Mouse (Mus musculus) spleen, adult 12 weeks (tissue): Measurements from ENCODE around the gene Dok4.
A peak's percentile ranks its signal among the peaks of the same experiment; 100 is the strongest.
"Not testable (repeated sequence)": the region's sequence is repeated elsewhere in the genome, so short reads cannot be mapped to it uniquely, and the experiment has no call there.

ENCODE experiments used
- DNase-seq: peaks from one replicate; pipeline ENCODE4 v3.0.0; 2022; ENCODE audit warnings: low spot score

Dok4 gene

DNA sequence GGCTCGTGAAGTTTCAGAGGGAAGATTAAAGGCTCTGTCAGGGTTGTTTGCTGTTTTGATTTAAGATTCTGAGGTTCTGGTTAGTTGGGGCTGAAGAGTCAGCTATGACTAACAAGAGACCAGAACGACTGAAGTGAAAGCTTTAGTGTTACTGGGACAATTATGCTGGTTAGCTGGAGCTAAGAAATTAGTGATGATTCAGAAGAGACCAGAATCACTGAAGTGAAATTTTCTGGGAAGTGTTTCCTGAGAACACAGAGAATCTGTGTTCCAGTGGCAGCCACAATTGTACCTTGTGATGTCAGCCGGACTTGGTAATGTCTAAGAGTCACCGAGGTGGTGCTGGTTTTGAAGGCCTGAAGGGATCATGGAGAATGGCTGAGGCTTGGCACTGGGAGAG is 4.6 kb upstream of the Dok4 start:
- no peak for DNase-seq

DNA sequence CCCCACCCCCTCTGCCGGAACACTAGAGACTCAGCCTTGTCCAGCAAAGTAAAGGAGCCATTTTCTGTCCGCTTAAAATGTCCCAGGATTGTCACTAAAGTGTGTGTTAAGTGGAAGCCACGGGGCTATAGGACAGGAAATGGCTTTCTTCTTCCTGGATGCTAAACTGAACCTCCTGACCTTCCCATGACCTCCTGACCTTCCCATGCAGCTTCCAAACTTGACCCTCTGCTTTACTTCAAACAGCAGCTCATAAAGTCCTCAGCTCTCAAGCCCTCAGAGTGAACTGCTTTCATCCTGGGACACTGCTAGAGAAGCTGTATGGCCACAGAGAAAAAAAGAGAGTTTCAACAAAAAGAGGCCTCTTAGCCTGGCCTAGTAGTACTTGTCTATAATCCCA is 690 bp upstream of the Dok4 start:
- no peak for DNase-seq

DNA sequence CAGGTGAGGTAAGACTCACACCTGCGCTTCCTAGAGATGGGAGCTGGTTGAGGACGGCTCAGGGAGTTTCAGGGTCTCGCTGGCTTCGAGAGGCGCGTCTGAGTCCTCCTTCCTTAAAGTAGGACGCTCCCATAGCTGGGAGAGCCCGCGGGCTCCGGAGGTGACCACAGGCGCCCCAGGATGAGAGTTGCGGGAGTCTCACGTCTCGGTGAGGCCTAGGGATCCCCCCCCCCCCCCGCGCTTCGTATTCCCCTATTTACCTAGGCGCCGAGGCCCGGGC is 319 bp downstream of the Dok4 start:
- DNase-seq, result no peak

DNA sequence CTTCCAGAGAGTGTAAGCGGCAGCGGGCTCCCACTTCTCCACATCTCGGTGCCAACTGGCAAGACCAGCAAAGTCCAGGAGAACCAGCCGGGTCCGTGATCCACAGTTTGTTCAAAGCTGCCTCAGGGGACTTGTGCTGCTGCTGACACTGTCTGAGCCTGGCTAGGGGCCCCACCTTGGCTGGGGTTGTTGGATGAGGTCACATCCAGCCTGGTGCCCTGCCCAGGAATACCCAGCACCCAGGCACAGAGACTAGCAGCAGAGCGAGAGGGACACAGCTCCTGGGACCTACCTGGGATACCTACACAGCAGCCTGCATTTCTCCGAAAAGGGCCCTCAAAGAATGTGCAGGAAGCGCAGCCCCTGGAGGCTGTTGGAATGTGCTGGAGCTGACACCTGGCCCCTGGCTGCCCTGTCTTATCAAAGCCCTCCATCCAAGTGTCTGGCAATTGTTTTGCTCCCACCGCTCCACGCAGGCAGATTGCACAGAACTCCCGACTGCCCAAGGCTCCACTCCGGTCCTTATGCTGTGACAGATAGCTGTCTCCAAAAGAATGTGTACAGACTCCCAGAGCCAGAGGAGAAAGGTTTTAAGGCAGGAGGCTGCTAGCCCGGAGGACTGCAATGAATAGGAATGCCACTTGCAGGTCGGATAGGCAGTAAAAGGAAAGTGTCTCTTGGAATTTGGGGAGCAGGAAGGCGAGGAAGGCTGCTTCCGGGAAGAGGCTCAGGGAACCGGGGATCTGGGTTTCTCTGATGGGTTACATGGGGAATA is 847 bp downstream of the Dok4 start:
- DNase-seq, result no peak

DNA sequence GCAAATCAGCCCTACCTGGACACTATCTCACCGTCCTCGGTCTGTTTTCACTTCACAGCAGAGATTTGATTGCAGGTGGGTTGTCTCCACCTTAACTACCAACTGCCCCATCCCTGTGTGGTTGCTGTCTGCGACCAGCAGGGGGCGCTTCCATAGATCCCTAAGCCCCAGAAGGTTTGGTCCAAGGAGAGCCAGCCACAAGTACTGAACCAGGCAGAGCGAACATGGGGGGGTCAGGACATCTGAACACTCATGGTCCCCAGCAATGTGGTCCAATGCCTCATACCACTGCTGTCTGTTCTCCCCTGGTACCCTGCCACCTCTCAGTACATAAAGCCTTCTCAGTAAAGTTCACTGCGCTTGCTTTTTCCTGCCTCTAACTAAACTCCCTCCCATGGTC is 1.8 kb downstream of the Dok4 start:
- DNase-seq, result peak; percentile 69

DNA sequence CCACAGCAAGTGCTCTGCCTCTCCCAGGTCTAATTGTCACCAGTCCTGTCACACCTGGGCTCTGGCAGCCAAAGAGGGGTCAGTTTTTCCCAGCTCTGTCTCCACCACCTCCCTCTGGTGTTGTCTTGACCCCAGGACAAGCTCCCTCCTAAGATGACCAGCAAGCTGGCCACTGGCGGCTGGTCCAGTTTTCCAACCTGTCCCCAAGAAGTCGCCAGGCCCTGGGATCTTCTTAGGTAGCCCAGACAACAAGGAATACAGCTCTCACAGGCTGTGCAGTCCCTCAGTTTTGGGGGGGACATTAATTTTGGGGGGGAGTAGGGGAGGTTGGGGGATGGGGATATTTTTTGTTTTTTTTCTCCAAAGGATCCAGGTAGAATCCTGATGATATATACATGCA is 3.6 kb downstream of the Dok4 start:
- DNase-seq, result no peak

DNA sequence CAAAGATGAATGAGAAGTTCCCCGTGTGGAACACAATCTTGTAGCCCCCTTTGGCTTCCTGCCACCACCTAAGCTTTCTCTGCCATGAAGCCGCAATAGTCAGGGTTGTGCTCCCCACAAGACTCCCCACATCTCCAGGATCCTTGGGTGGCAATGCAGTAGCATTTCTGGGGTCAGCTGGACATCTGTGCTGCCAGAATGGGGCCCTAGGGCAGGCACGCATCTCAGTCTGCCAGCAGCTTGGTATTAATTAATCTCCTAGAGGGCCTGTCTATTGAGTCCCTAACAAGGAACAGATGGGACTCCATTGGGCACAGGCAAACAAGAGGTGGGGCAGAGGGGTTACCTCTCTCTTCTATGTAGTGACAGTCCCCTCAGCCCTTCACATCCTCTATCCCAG is 4.0 kb downstream of the Dok4 start:
- DNase-seq, result no peak

DNA sequence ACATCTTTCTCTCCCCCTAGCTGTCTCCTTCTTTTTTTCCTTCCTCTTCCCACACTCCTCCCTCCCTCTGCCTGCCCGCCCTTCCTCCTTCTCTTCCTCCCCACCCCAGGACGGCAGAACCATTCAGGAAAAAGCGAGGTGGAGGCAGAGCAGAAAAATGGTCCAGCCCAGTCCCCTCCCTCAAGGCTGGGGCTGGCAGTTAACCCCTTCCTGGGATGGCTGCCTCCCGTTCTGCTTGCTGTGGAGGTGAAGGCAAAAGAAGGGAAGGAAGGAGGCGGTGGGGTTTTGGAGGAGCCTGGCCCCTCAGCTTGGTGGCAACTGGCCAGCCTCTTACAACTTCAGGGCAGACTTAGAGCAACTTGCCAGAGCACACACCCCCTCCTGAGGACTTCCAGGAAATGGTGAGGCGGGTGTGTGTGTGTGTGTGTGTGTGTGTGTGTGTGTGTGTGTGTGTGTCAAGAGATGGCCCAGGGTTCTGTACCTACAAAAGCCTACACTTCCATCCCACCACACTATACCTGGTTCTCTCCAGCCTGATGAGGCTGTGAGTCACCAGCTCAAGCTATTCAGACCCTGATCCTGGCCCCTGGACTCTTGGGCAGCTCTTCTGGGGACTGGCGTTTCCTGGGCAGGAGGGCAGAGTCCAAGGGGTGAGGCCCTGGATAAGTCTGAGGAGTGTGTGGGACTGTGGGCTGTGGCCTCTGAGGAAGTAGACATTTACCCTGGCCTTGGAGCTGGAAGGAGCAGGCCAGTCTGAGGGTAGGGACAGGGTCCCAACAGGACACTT is 4.8 kb downstream of the Dok4 start:
- DNase-seq, result no peak

DNA sequence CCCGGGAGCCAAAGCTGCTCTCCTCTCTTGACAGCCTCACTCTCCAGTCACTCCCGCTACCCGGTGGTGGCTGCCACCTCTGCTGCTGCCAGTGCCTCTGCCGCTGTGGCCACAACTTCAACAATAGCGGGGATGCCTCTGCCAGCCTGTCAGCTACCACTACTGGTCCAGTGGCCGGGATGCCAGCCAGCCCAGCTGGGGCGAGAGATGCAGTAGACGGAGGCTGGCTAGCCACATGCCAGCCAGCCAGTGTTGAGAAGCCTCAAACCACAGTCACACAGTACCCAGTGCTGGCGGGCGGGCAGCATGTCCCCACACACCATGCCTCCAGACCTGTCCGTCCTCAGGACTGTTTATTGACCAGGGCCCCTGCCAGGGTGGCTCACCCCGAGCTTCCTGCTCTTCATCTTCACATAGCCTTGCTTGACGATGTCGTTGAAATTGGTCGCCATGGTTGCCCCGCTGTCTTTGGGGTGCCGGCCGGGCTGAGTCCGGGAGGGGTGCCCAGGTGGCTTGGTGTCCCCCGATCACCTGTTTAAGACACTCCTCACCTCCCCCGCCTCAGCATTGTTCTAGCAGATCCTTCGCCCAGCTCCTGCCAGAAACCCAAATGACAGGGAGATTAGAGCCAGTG is 5.5 kb downstream of the Dok4 start:
- DNase-seq, result no peak

DNA sequence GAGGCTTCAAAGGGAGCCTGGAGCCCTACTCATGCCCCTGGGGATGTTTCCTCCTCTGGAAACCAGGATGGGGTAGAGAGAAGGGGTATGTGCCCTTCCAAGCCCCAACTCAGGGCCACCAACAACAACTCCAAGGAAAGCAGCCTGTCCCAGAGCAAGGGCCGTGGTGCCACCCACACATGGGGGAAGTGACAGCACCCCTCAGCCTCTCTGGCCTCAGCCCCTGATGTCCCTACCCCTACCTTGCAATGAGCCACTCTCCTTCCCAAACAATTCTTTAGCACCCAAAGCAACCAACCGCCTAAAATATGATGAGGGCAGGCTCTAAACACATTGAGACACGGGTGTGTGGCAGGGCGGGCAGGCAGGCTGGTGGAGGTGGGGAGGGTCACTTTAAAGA is 6.1 kb downstream of the Dok4 start:
- DNase-seq, result no peak

DNA sequence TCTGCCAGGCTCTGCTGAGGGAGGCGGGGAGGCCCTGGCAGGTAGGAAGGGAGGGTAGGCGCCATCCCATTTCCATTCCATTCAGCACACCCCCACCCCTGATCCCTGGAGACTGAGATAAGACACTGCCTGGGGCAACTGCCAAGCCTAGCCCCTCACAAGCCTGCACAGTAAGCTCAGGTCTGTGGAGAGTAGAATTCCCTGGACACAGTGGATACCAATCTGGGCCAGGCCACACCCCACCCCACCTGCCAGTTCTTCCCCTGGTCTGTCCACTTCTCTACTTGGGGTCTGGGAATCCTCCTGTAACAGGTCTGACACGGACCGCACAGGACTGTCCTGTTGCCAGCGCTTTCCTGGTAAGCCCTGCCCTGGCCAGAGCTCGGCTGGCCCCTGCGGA is 7.0 kb downstream of the Dok4 start:
- no peak for DNase-seq

DNA sequence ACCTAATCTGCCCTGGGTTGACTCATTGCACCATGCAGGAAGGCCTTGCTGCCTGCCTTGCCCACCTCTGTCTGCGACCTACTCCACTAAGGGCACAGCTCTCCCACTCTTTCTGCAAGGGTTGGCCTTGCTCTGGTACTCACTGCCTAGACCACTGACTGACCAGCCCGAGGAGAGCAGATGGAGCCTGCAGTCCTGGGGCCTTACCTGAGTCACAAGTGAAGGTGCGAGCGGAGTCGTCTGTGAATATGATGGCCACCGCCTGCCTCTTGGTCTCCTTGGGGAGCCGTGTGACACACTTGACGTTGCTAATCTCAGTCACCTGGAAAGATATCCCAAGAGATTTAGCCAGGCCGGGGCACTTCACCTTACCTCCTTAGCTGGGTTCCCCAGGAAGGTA is 9.2 kb downstream of the Dok4 start:
- DNase-seq, result no peak

DNA sequence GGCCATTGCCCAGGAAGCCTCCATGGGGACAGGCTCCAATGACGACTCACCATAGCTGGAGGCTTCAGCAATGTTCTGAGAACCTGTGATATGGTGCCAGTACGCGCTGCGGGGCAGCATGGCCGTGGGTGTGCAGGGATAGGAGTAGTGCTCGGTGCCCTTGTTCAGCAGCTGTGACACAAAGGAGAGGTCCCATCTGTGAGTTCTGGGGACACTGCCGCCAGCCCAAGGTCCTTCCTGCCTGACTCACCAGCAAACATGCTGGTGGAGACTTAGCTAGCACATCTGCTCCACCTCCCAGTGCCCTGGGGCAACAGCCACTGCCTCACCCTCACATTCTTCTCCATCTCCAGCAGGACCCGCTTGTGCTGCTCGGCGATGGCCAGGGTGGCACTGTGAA is 10.8 kb downstream of the Dok4 start:
- no peak for DNase-seq

DNA sequence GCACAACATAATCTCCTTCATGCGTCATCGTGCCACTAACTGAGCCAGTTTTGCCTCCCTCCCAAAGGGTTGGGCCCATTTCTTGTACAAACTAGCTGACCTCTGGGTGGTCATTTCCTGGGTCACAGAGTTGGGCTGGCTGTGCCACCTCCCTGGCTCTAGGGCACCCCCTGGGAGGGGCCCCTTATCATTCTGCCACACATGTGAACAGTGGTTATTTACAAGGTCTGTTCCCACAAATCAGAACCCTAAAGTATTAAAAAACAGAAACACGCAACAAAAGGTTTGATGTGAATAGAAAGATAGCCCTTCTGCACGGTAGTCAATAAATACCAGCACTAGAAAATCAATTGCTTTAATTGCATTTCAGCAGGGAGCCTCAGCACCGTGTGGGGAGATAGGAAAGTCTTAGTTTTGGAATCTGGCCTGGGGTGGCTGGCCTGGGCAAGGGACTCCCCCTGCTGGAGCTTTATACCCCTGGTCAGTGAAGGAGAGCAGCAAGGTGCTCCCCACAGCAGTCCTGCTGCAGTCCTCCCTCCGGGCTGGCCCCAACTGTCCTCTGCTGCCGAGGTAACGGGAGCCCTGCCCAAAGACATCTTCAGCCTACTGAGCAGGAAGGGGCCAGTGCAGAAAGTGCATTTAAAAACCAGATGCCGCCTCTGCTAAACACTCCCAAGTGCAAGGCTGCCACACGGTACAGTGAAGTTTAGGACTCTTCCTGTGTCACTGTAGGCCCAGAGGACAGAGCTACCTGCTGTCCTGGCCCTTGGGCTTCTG is 12.0 kb downstream of the Dok4 start:
- DNase-seq, result no peak

DNA sequence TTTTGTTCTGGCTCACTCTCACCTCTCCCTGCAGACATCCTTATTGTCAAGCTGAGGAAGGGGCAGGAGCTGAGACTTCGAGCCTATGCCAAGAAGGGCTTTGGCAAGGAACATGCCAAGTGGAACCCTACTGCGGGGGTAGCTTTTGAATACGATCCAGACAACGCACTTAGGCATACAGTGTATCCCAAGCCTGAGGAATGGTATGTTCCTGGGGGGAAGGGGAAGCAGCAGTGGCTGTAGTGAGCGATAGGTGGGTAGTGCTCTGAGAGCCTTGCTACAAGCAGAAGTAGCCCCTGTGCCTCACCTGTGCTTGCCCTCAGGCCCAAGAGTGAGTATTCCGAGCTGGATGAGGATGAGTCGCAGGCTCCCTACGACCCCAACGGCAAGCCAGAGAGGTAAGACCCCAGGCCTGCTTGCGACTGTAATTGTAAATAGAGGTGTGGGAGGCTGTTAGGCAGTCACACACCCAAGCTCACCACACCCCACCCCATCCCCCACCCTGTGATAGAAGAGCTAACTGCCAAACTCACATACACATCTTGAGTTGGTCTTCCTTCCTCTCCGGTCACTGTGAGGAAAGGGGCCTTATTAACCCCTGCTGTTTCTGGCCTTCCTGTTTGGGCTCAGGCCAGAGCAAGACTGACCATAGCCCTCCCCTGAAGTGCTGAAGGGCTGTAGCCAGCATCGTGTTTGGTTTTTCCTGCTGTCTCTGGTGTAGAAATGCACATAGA is 13.5 kb downstream of the Dok4 start:
- DNase-seq, result no peak

DNA sequence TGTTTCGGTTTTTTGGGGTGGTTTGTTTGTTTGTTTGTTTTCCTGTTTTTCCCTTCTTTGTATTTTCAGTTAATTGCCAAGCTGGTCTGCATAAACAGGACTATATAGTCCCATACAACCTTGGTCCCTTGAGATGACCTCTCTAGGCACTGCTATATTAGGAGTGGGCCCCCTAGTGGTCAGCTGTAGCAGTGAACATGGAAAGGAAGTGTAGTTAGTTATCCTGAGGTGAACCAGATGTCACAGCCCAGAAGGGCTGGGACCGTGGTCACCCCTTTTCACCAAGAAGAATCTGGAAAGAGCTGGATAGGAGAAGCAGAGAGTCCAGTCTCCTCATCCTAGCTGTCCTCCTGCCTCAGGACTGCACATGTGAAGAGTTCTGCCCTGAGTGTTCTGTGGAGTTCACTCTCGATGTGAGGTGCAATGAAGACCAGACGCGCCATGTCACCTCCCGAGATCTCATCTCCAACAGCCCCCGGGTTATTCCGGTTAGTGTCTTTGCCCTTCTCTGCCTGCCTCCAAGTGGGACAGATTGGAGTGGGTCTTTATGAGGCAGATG is 14.7 kb downstream of the Dok4 start:
- peak; percentile 69 for DNase-seq

DNA sequence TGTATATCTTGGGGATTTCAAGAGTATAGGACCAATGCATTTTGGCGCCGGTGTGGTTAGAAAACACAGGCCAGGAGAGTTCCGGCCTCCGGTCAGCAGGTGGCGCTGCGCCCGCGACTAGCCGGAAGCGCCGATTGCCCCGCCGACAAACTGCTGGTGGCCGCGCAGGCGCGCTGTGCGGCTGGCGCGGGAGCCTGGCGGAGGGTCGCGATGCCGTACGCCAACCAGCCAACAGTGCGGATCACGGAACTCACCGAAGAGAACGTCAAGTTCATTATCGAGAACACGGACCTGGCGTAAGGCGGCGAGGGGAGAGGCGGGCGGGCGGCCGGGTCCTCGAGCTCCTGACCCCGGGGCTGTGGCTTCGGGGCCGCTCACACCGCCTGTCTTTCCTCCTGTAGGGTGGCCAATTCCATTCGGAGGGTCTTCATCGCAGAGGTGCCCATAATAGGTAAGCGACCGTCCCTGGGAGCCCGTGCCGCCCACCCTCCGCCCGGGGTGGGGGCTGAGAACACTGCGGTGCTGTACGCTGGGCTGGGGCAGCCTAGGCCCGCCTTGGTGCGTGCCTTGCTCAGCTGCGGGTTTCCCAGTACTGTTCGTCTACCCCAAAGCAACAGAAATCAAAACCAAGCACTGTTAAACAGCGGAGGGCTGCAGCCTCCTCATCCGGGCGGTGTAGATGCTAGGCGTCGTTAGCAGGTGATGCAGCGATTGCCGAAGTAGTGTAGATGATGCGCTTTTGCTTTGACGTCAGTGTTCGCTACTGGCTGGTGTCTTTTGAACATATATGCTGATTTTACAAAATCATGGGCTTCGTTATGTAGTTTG is 18.6 kb downstream of the Dok4 start, which contains the start of gene Polr2c:
Gene Polr2c, plus strand, starts transcription at position 105 of the 828 bp plus-strand sequence.
- DNase-seq, result peak; percentile 86

DNA sequence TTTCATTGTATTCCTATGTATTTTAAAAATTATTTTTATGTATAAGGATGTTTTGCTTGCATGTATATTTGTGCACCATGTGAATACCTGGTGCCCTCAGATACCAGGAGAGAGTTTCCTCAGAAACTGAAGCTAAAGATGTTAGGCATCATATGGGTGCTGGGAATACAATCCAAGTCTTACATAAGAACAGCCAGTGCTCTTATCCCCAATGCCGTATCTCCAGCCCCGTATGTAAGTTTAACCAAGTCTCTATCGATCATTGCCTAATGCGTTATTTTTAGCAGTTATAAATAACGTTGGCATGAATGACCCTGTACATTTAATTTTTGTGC is 19.2 kb downstream of the Dok4 start:
- no peak for DNase-seq

DNA sequence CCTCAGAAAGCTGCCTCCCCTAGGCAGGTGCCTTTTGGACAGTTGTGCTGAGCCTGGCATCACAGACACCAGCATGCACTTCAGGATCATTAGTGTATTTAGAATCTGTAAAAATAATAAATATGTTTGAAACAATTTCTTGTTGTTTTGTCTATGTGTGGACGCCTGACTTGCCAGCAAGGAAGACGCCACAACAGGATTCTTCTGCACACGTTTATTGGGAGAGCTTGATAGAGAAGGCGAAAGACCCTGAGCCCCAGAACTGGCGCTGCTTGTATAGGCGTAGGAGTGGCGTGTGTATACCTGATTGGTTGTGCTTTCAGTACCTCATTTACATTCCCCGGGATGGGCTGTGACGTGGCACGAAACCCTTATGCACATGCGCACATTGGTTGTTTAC is 21.4 kb downstream of the Dok4 start:
- DNase-seq, result not testable (repeated sequence)

DNA sequence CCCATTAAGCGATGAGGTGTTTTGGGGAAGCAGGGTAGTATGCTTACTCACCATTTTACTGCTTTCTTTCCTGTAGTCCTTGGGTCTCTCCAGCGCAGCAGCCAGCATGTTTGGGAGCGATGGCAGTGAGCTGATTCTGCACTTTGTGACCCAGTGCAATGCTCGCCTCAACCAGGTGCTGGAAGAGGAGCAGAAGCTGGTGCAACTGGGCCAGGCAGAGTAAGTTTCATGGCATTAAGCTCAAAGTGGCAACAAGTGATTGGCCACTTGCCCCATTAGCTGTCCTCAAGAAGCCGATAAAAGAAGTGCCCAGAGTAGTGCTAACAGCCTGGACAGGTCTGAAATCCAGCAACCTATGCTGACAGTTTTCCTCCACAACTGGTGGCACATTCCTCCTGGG is 26.1 kb downstream of the Dok4 start:
- no peak for DNase-seq

DNA sequence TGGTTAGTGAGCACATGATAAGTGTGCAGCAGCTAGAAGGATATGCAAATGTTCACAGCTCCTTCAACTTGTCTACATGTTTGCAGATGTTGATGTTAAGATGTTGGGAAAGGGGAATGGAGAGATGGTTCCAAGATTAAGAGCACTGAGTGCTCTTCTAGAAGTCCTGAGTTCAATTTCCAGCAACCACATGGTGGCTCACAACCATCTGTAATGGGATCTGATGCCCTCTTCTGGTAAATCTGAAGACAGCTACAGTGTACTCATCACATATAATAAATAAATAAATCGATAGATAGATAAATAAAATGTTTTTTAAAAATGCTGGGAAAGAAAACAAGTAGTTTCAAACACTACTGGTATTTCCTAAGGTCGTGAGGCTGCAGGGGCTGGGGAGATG is 34.9 kb downstream of the Dok4 start:
- no peak for DNase-seq
